Mouse (Mus musculus): ENCODE results near the gene Gm10273. TPM values are rescaled to one million over a fixed set of nuclear protein-coding genes. Genes with fewer than 3 reads are reported as not detected.

The Gm10273 gene
- polyA plus RNA-seq, 1 experiment: 15.9 TPM

GRCm38 (mm10) chr10:59403793-59404149, 8.3 kb downstream of the Gm10273 start:
- DNase-seq: no peak
- no peak overlapping the region for H3K27ac ChIP-seq (ENCODE audit: insufficient read depth, low read length)
- 72% methylated on average over 10 of the region's 10 CpGs for WGBS
- H3K4me3 ChIP-seq (replicated peaks; ENCODE audit: insufficient read depth, low read depth, low read length): no peak overlapping the region
- TF ChIP-seq CTCF (IDR thresholded peaks at IDR 0.05; ENCODE audit: borderline replicate concordance, insufficient read depth, low read depth, low read length) (no peak), POLR2A (IDR thresholded peaks at IDR 0.05; ENCODE audit: borderline replicate concordance, insufficient read depth, low read length) (no peak)
- no peaks in the 10 kb centered on the region for H3K4me1 ChIP-seq (ENCODE audit: control insufficient read depth, insufficient read depth, low read length)
- H3K27me3 ChIP-seq (ENCODE audit: control insufficient read depth, insufficient read depth, low read length): no peaks in the 10 kb centered on the region; the same call in 1 of the 2 replicates

DNA sequence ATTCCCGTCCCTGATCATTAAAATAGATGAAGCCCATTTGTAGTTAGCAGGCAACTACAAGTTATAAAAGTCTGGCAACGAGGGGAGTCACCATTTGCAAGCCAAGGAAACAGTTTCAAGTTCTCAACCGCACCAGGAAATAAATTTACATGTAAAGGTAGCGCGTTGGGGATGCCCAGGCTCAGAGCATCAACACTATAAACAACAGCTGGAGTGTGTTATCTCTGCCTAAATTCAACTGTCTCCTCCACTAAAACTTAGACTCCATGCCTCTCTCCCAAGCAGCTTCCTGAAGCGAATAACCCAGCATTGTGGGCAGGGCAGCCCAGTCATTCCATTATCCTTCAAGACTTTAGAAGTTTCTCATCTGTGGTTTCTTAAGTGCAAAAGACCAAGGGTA, 13.1 kb downstream of the Gm10273 start:
- WGBS: 71% methylated on average over 6 of the region's 6 CpGs
- DNase-seq: no peak
- Histone ChIP-seq H3K27ac (ENCODE audit: insufficient read depth, low read length) (no peak overlapping the region), H3K4me1 (ENCODE audit: control insufficient read depth, insufficient read depth, low read length) (no peaks in the 10 kb centered on the region), H3K4me3 (replicated peaks; ENCODE audit: insufficient read depth, low read depth, low read length) (no peak overlapping the region), H3K27me3 (ENCODE audit: control insufficient read depth, insufficient read depth, low read length) (no peaks in the 10 kb centered on the region; the same call in 1 of the 2 replicates)
- no peak for TF ChIP-seq POLR2A (IDR thresholded peaks at IDR 0.05; ENCODE audit: borderline replicate concordance, insufficient read depth, low read length)
- TF ChIP-seq CTCF (IDR thresholded peaks at IDR 0.05; ENCODE audit: borderline replicate concordance, insufficient read depth, low read depth, low read length): no peak

- no peak overlapping the region for H3K27ac ChIP-seq (ENCODE audit: insufficient read depth, low read length)
- TF ChIP-seq CTCF (IDR thresholded peaks at IDR 0.05; ENCODE audit: borderline replicate concordance, insufficient read depth, low read depth, low read length) (no peak), POLR2A (IDR thresholded peaks at IDR 0.05; ENCODE audit: borderline replicate concordance, insufficient read depth, low read length) (no peak)
- no peaks in the 10 kb centered on the region; the same call in 1 of the 2 replicates for H3K27me3 ChIP-seq (ENCODE audit: control insufficient read depth, insufficient read depth, low read length)
- WGBS: 77% methylated on average over 12 of the region's 12 CpGs
- H3K4me1 ChIP-seq (ENCODE audit: control insufficient read depth, insufficient read depth, low read length): no peaks in the 10 kb centered on the region
- H3K4me3 ChIP-seq (replicated peaks; ENCODE audit: insufficient read depth, low read depth, low read length): no peak overlapping the region
- DNase-seq: no peak
Measured at GRCm38 (mm10) chr10:59410264-59410663, 14.8 kb downstream of the Gm10273 start.

- no peaks in the 10 kb centered on the region; the same call in 1 of the 2 replicates for H3K27me3 ChIP-seq (ENCODE audit: control insufficient read depth, insufficient read depth, low read length)
- no peak overlapping the region for H3K4me3 ChIP-seq (replicated peaks; ENCODE audit: insufficient read depth, low read depth, low read length)
- 90% methylated on average over 4 of the region's 4 CpGs for WGBS
- H3K4me1 ChIP-seq (ENCODE audit: control insufficient read depth, insufficient read depth, low read length): no peaks in the 10 kb centered on the region
- 0 out of 2 replicates have a peak, but pooled peaks have one; percentile 3 for TF ChIP-seq CTCF (IDR thresholded peaks at IDR 0.05; ENCODE audit: borderline replicate concordance, insufficient read depth, low read depth, low read length)
- no peak for TF ChIP-seq POLR2A (IDR thresholded peaks at IDR 0.05; ENCODE audit: borderline replicate concordance, insufficient read depth, low read length)
- DNase-seq: no peak
- H3K27ac ChIP-seq (ENCODE audit: insufficient read depth, low read length): no peak overlapping the region
Measured at GRCm38 (mm10) chr10:59413711-59414110, 18.3 kb downstream of the Gm10273 start.

GRCm38 (mm10) chr10:59416623-59417022, 21.2 kb downstream of the Gm10273 start:
- Histone ChIP-seq H3K27me3 (ENCODE audit: control insufficient read depth, insufficient read depth, low read length) (no peaks in the 10 kb centered on the region; the same call in 1 of the 2 replicates), H3K4me3 (replicated peaks; ENCODE audit: insufficient read depth, low read depth, low read length) (no peak overlapping the region), H3K4me1 (ENCODE audit: control insufficient read depth, insufficient read depth, low read length) (no peaks in the 10 kb centered on the region), H3K27ac (ENCODE audit: insufficient read depth, low read length) (no peak overlapping the region)
- no peak for TF ChIP-seq POLR2A (IDR thresholded peaks at IDR 0.05; ENCODE audit: borderline replicate concordance, insufficient read depth, low read length)
- TF ChIP-seq CTCF (IDR thresholded peaks at IDR 0.05; ENCODE audit: borderline replicate concordance, insufficient read depth, low read depth, low read length): no peak
- WGBS: 90% methylated on average over 3 of the region's 3 CpGs
- no peak for DNase-seq

- DNase-seq: no peak
- no peaks in the 10 kb centered on the region for H3K4me1 ChIP-seq (ENCODE audit: control insufficient read depth, insufficient read depth, low read length)
- no peak overlapping the region for H3K27ac ChIP-seq (ENCODE audit: insufficient read depth, low read length)
- WGBS: 98% methylated on average over 4 of the region's 4 CpGs
- no peaks in the 10 kb centered on the region for H3K27me3 ChIP-seq (ENCODE audit: control insufficient read depth, insufficient read depth, low read length)
- TF ChIP-seq POLR2A (IDR thresholded peaks at IDR 0.05; ENCODE audit: borderline replicate concordance, insufficient read depth, low read length): no peak
- no peak for TF ChIP-seq CTCF (IDR thresholded peaks at IDR 0.05; ENCODE audit: borderline replicate concordance, insufficient read depth, low read depth, low read length)
- H3K4me3 ChIP-seq (replicated peaks; ENCODE audit: insufficient read depth, low read depth, low read length): no peak overlapping the region
Measured at GRCm38 (mm10) chr10:59419516-59419915, 24.1 kb downstream of the Gm10273 start.

GRCm38 (mm10) chr10:59424453-59424852, 29.0 kb downstream of the Gm10273 start:
- Histone ChIP-seq H3K27ac (ENCODE audit: insufficient read depth, low read length) (no peak overlapping the region), H3K4me3 (replicated peaks; ENCODE audit: insufficient read depth, low read depth, low read length) (no peak overlapping the region), H3K4me1 (ENCODE audit: control insufficient read depth, insufficient read depth, low read length) (peaks cover 4% of the 10 kb centered on the region), H3K27me3 (ENCODE audit: control insufficient read depth, insufficient read depth, low read length) (no peaks in the 10 kb centered on the region)
- DNase-seq: no peak
- no peak for TF ChIP-seq CTCF (IDR thresholded peaks at IDR 0.05; ENCODE audit: borderline replicate concordance, insufficient read depth, low read depth, low read length)
- TF ChIP-seq POLR2A (IDR thresholded peaks at IDR 0.05; ENCODE audit: borderline replicate concordance, insufficient read depth, low read length): no peak
- WGBS: 94% methylated on average over 3 of the region's 3 CpGs

- 19% methylated on average over 7 of the region's 7 CpGs for WGBS
- no peaks in the 10 kb centered on the region for H3K27me3 ChIP-seq (ENCODE audit: control insufficient read depth, insufficient read depth, low read length)
- no peak overlapping the region for H3K4me3 ChIP-seq (replicated peaks; ENCODE audit: insufficient read depth, low read depth, low read length)
- TF ChIP-seq POLR2A (IDR thresholded peaks at IDR 0.05; ENCODE audit: borderline replicate concordance, insufficient read depth, low read length): no peak
- DNase-seq: peak; percentile 60 to 80
- peaks cover 4% of the 10 kb centered on the region for H3K4me1 ChIP-seq (ENCODE audit: control insufficient read depth, insufficient read depth, low read length)
- no peak overlapping the region for H3K27ac ChIP-seq (ENCODE audit: insufficient read depth, low read length)
Measured at GRCm38 (mm10) chr10:59425369-59425768, 29.9 kb downstream of the Gm10273 start.
